Mouse (Mus musculus): ENCODE measurements around the gene Hist1h2ad. TPM values are rescaled to one million over a fixed set of nuclear protein-coding genes. Genes with fewer than 3 reads are reported as not detected.
A peak's percentile ranks its signal among the peaks of the same experiment; 100 is the strongest.
"Not testable (repeated sequence)": the region's sequence is repeated elsewhere in the genome, so short reads cannot be mapped to it uniquely, and the experiment has no call there.

The Hist1h2ad gene
- total RNA-seq, 2 experiments from 2014 or later: 18.6 to 25.5 TPM

DNA sequence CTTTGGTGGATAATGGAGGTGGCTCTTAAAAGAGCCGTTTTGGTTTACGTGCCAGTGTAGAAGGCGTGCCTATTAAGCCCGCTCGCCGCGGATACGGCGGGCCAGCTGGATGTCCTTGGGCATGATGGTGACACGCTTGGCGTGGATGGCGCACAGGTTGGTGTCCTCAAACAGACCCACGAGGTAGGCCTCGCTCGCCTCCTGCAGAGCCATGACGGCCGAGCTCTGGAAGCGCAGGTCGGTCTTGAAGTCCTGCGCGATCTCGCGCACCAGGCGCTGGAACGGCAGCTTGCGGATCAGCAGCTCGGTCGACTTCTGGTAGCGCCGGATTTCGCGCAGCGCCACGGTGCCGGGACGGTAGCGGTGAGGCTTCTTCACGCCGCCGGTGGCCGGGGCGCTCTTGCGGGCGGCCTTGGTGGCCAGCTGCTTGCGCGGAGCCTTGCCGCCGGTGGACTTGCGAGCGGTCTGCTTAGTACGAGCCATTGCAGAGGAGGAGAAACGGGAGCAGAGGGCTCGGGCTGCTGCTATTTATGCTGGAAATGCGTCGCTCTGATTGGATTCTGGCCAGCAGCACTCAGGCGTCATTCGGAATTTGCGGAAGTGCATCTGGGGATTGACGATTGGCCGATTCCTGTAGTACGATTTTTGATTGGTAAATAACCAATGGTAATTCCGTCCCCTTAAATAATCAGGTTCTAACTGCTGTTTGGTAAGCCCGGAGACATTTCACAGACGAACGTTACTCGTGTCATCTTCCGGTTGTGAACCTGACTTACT, 12.1 kb upstream of the Hist1h2ad start, which contains the start of gene Hist1h3e:
Gene Hist1h3e, minus strand, starts transcription at position 487 of the 777 bp plus-strand sequence.
- DNase-seq: peak; percentile 94
- intact Hi-C loops (cut with DNase I): loop anchor here (10.0 kb wide), 1 partner anchor 193 kb away; the partner anchor contains the start of genes Hist1h2ab, Hist1h3b and Hist1h4b

DNA sequence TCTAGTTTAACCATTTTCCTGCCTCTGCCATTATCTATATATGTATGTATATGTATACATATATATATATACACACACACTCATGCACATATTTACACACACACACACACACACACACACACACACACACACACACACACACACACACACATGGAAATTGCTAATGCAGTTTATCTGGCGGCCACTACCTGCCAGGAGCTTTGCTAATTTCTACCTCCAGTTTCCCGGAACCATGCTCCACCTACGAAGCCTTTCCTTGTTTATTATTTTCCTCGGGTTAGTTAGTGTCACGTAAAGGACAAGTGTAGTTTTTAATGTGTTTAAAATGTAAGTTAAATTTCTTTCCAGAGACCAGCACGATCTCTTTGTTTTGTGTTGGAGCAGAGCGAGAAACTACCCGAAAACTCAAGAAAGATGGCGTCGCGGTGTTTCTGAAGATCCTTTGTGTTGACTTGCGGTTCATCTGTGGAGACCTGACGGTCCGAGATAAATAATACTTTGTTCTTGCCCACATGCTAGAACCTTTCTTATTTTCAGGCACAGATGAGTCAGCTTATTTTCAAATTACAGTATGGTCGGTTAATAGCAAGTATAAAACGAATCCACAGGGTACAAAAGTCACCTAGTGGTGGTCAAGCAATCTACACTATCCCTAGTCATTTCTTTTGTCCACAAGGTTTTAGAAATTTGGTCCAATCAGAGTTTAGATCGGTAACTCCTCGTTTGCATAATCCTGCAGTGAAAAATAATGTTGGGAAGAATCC, 11.3 kb upstream of the Hist1h2ad start:
- intact Hi-C loops (cut with DNase I): loop anchor here (10.0 kb wide), 1 partner anchor 192 kb away; the partner anchor contains the start of genes Hist1h2ab, Hist1h3b and Hist1h4b
- no peak for DNase-seq

GRCm38 (mm10) chr13:23564482-23564881, 9.7 kb upstream of the Hist1h2ad start:
- intact Hi-C loops (cut with DNase I): loop anchor here (10.0 kb wide), 1 partner anchor 190 kb away; the partner anchor contains the start of genes Hist1h2ab, Hist1h3b and Hist1h4b

DNA sequence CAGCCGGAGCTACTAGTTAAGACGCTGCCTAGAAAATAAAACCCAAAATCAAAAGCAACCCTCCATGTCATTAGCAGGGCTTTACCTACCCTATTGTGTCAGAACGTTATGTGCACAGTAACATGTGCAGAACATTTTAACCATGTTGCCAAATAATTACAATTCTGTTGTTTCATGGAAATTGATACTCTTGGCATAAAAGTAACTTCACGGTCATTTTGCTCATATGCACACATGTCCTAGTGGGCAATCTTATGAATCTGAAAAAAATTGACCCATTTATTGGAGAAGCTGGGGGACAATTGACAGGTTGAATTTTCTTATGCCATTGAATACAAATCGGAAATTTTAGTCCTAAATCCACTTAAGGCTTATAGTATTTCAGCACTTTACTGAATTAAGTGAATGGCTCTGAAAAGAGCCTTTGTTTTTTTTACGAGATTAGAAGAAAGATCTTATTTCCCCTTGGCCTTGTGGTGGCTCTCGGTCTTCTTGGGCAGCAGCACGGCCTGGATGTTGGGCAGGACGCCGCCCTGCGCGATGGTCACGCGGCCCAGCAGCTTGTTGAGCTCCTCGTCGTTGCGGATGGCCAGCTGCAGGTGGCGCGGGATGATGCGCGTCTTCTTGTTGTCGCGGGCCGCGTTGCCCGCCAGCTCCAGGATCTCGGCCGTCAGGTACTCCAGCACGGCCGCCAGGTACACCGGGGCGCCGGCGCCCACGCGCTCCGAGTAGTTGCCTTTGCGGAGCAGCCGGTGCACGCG, 3.7 kb upstream of the Hist1h2ad start:
- intact Hi-C loops (cut with DNase I): not testable (repeated sequence)

More at GRCm38 (mm10) chr13:23564482-23564881, 9.7 kb upstream of the Hist1h2ad start:
- no peak for DNase-seq

DNA sequence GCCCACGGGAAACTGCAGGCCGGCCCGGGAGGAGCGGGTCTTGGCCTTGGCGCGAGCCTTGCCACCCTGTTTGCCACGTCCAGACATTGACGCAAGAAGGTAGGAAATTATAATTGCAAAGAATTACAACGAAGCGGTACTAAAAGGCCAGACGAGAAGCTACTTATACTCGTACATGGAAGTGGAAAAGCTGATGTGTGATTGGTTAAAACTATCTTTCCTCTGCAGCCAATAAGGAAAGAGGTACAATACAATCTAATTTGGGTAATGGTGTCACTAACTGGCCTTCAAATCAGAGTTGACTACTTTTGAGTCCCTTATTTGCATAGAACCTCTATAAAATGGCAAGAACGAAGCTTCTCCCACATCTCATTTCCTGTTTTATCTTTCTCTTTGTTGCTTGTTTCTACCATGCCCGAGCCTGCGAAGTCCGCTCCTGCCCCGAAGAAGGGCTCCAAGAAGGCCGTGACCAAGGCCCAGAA, 3.1 kb upstream of the Hist1h2ad start, which contains the start of the genes Hist1h2ae and Hist1h2bg:
Gene Hist1h2ae, minus strand, starts transcription at position 199 of the 482 bp plus-strand sequence.
Gene Hist1h2bg, plus strand, starts transcription at position 375 of the 482 bp plus-strand sequence.
- peak; percentile 57 for DNase-seq
- intact Hi-C loops (cut with DNase I): no loop called here

More for the DNA sequence above, 3.7 kb upstream of the Hist1h2ad start:
- DNase-seq: not testable (repeated sequence)

GRCm38 (mm10) chr13:23571504-23572217, 2.5 kb upstream of the Hist1h2ad start:
- intact Hi-C loops (cut with DNase I); DNase-seq: not testable (repeated sequence)

GRCm38 (mm10) chr13:23572218-23573033, 1.8 kb upstream of the Hist1h2ad start:
- no peak for DNase-seq
- intact Hi-C loops (cut with DNase I): no loop called here

GRCm38 (mm10) chr13:23573034-23573897, 915 bp upstream of the Hist1h2ad start:
- DNase-seq; intact Hi-C loops (cut with DNase I): not testable (repeated sequence)

- intact Hi-C loops (cut with DNase I); DNase-seq: not testable (repeated sequence)
Measured at GRCm38 (mm10) chr13:23574546-23575170, 477 bp downstream of the Hist1h2ad start.

- intact Hi-C loops (cut with DNase I): no loop called here
- no peak for DNase-seq
Measured at GRCm38 (mm10) chr13:23575271-23575851, 1.2 kb downstream of the Hist1h2ad start, which contains the start of gene Hist1h3d. Hist1h3d (plus strand) TSS chr13:23575763.

GRCm38 (mm10) chr13:23575864-23576313, 1.7 kb downstream of the Hist1h2ad start:
- intact Hi-C loops (cut with DNase I); DNase-seq: not testable (repeated sequence)

GRCm38 (mm10) chr13:23576351-23576881, 2.2 kb downstream of the Hist1h2ad start:
- intact Hi-C loops (cut with DNase I): no loop called here
- no peak for DNase-seq

DNA sequence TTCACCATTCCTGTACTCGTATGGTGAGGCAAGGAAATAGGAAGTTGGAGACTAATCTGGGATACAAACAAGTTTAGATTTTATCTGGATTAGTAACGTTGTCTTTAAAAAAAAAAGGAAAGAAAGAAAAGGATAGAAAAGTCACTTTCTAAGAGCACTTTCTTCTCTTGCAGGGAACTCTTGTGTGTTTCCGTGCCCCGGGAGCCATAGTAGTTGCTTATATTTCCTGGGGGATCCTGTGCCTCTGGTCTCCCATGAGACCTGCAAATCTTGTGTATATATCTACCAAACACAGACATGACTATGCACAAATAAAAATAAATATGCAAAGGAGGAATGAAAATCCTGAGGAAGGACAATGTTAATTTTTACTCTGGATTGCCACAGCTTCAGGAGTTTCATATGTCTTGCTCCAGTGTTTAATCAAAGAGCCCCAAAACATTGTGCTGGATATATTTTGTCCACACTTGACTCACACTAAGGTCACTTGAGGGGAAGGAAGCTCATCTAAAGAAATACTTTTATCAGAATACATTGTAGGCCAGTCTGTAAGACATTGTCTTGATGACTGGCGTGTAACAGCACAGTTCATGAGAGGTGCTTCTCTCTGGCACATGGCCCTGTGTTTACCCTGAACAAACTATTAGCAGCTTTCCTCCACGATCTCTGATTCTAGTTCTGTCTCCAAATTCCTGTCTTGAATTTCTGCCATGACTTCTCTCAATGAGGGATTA, 2.9 kb downstream of the Hist1h2ad start:
- intact Hi-C loops (cut with DNase I): no loop called here
- DNase-seq: no peak

DNA sequence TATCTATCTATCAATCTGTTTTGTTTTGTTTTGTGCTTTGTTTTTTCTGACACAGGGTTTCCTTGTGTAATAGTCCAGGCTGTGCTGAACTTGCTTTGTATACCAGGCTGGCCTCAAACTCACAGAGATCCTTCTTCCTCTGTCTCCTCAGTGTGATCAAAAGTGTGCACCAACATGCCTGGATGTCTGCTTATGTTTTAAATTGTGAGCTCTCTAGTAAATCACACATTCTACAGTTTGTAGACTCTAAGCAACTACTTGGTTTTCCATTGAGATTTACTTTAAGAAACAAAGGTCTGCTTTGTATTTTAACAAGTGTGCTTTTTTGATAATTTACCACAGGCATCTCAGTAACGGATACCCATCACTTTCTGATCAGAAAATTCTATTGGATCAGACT, 3.7 kb downstream of the Hist1h2ad start:
- DNase-seq: no peak
- intact Hi-C loops (cut with DNase I): no loop called here

DNA sequence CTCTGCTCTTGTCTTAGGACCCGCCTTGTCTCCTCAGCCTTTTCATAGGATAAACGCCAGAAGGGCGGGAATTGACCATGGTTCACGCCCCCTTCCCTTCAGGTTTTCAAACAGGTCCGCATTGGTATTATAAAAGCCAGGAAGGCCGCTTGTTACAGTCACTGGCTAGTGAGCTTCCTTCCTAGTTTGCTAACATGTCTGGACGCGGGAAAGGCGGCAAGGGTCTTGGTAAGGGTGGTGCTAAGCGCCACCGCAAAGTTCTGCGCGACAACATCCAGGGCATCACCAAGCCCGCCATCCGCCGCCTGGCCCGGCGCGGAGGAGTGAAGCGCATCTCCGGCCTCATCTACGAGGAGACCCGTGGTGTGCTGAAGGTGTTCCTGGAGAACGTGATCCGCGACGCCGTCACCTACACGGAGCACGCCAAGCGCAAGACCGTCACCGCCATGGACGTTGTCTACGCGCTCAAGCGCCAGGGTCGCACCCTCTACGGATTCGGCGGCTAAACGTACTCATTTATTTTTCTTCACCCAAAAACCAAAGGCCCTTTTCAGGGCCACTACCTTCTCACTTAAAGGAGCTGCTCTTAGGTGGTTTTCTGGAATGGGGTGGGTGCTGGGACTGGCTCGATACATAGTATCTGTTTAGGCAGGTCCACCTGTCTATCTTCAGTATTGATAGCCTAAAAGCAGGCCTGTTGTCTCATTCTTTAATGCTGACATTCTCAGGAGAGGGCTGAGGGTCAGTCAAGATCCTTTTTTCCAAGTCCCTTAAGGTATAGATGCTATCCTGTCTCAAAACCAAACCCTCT, 7.4 kb downstream of the Hist1h2ad start, which contains the start of gene Hist1h4d:
Gene Hist1h4d, plus strand, starts transcription at position 191 of the 811 bp plus-strand sequence.
- intact Hi-C loops (cut with DNase I): loop anchor here (5.0 kb wide), 1 partner anchor 106 kb away; no protein-coding TSS in a partner anchor

More for the DNA sequence above, 7.4 kb downstream of the Hist1h2ad start, which contains the start of gene Hist1h4d:
- DNase-seq: peak; percentile 93

All from left cerebral cortex, postnatal 4 days (tissue).